Mouse (Mus musculus) intestine, embryonic 15.5 days (tissue): ENCODE results near the gene Syt3. TPM values are rescaled to one million over a fixed set of nuclear protein-coding genes. Genes with fewer than 3 reads are reported as not detected.

Experiments used
- ATAC-seq: fragments of 200-750 bp; cut with Nextera tagmentation; 2 replicates; pipeline ENCODE4 v1.8.0; 2017; ENCODE audit warnings: moderate TSS enrichment, moderate library complexity
- H3K27ac ChIP-seq: fragments of 300-500 bp; sonication (generic); 2 replicates; pipeline ENCODE4 v1.5.1; 2015; ENCODE audit warnings: mild to moderate bottlenecking, inconsistent platforms
- H3K27me3 ChIP-seq: fragments of 300-500 bp; sonication (generic); replicated peaks from 2 replicates; pipeline ENCODE4 v1.6.1; 2015; ENCODE audit warnings: inconsistent platforms
- H3K36me3 ChIP-seq: fragments of 300-500 bp; sonication (generic); 2 replicates; pipeline ENCODE4 v1.6.1; 2015; ENCODE audit warnings: inconsistent platforms
- H3K4me1 ChIP-seq: fragments of 300-500 bp; sonication (generic); replicated peaks from 2 replicates; pipeline ENCODE4 v1.6.1; 2015; ENCODE audit warnings: inconsistent platforms
- H3K4me2 ChIP-seq: fragments of 300-500 bp; sonication (generic); replicated peaks from 2 replicates; pipeline ENCODE4 v1.6.1; 2015; ENCODE audit warnings: mild to moderate bottlenecking, inconsistent platforms
- H3K4me3 ChIP-seq: fragments of 300-500 bp; sonication (generic); replicated peaks from 2 replicates; pipeline ENCODE4 v1.5.1; 2015; ENCODE audit warnings: inconsistent platforms
- H3K9ac ChIP-seq: fragments of 300-500 bp; sonication (generic); 2 replicates; pipeline ENCODE4 v1.6.1; 2015; ENCODE audit warnings: inconsistent platforms
- H3K9me3 ChIP-seq: fragments of 300-500 bp; sonication (generic); 2 replicates; pipeline ENCODE4 v1.6.1; 2016; ENCODE audit warnings: inconsistent platforms
- WGBS: fragments of 180-500 bp; shearing (Covaris S2); methylation state at CpG from one replicate; pipeline ENCODE4 v1.1.7; 2015; 5-methylcytosine and 5-hydroxymethylcytosine counted together
- polyA plus RNA-seq: library from polyadenylated mRNA; unstranded; fragments of >200 nt; fragmentation: Nextera tagmentation; extraction: Ambion mirVana; gene quantifications from 2 replicates; pipeline ENCODE4 v1.2.1, GENCODE M21; 2015

Syt3 gene
- polyA plus RNA-seq, 1 experiment from 2014 or later: 1.9 TPM

DNA sequence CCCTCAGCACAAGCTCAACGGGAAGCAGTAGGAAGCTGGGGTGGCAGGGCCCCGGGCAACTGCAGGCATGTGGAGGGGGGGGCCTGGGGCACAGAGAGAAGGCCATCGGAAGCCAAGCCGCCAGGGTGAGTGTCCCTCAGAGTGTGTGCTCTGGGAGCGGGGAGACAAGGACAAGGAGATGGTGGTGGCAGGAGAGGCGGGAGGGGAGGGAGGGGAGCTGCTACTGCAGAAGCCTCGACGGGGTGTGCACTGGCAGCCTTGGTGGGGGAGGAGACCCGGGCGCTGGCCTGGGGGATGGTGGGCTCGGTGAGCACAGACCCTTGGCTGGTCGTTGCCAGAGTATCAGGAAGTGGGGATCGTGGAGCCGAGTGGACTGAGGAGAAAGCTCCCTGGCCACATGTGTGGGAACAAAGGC is 58.5 kb downstream of the Syt3 start:
- no peaks in the 10 kb centered on the region for H3K9me3 ChIP-seq
- under 1% methylated on average over 14 of the region's 14 CpGs for WGBS
- ATAC-seq: no peak
- no peaks in the 10 kb centered on the region for H3K36me3 ChIP-seq
- peak overlapping the region; percentile 26 for H3K4me3 ChIP-seq
- peak overlapping the region; percentile 38 for H3K4me2 ChIP-seq
- H3K9ac ChIP-seq: peak overlapping the region; percentile 23; the same call in 1 of the 2 replicates
- H3K4me1 ChIP-seq: 0 out of 2 replicates have a peak, but pooled peaks cover 3% of the 10 kb centered on the region
- peak overlapping the region; percentile 40; the same call in 1 of the 2 replicates for H3K27ac ChIP-seq
- H3K27me3 ChIP-seq: peaks cover 86% of the 10 kb centered on the region

DNA sequence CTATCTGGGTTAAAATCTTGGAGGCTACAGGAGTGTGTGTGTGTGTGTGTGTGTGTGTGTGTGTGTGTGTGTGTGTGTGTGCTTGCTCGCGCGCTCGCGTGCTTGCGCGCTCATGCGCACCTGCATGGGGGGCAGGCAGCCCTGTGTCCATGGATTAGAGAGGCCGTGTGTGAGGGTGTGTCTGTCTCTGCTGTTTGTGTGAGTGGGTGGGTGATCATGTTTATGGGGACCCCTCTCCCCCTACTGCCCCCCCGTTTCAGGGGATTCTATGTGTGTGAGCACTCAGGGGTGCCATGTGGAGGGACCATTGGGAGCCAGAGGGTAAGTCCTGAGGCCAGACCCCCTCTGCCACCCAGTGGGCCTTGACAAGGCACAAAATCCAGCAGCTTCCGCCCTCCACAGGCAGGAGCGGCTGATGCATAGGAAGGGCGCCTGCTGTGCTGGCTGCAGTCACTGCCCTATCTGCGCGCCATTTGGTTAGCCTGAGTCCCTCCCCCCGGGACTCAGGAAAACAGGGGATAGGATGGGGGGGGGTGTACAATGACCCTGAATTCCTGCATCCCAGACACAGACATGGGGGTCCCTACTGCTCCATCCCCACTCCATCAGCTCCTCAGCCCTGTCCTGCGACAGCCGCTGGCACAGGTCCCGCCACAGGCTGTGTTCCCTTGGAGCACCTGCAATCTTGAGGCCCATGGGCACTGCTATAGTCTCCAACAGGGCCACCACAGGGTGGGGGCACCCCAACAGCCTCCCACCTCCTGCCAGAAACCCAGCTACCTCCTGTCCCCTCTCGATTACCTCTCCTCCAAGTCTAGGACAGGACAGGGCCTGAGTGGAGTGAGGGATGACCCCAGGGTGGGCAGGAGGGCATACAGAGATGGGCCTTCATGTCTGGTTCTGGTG is 59.6 kb downstream of the Syt3 start:
- Histone ChIP-seq H3K27me3 (peaks cover 84% of the 10 kb centered on the region), H3K4me1 (0 out of 2 replicates have a peak, but pooled peaks cover 3% of the 10 kb centered on the region), H3K4me3 (peak overlapping the region; percentile 26; the same call in 1 of the 2 replicates), H3K36me3 (no peaks in the 10 kb centered on the region), H3K9me3 (no peaks in the 10 kb centered on the region), H3K9ac (no peak overlapping the region), H3K27ac (no peak overlapping the region), H3K4me2 (peak overlapping the region; percentile 38)
- 5% methylated on average over 20 of the region's 20 CpGs for WGBS
- 0 out of 2 replicates have a peak, but pooled peaks have one; percentile 46 for ATAC-seq

DNA sequence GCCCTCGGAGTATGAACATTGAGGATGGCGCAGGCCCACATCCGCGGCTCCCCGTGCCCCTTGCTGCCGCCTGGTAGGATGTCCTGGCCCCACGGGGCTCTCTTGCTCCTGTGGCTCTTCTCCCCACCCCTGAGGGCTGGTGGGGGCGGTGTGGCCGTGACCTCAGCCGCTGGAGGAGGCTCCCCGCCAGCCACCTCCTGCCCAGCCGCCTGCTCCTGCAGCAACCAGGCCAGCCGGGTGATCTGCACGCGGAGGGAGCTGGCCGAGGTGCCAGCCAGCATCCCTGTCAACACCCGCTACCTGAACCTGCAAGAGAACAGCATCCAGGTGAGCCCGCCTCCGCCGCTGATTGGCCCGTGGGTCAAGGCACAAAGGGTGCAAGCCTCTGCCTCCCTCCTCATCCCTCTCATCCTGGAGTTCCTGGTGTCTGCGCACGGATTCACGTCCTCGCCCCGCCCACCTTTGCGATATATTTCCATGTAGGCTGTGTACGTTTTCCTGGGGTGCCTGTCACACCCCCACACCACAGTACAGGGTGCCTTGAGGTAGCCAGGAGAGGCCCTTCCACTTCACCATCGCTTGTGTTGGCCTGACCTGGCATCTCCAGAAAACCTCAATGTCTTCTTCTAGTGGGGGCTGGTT is 61.1 kb downstream of the Syt3 start:
- Histone ChIP-seq H3K9me3 (no peaks in the 10 kb centered on the region), H3K4me2 (0 out of 2 replicates have a peak overlapping the region, but pooled peaks have one; percentile 0), H3K27ac (no peak overlapping the region), H3K4me3 (no peak overlapping the region), H3K27me3 (peaks cover 77% of the 10 kb centered on the region), H3K36me3 (no peaks in the 10 kb centered on the region), H3K9ac (no peak overlapping the region), H3K4me1 (0 out of 2 replicates have a peak, but pooled peaks cover 3% of the 10 kb centered on the region)
- 11% methylated on average over 29 of the region's 29 CpGs for WGBS
- no peak for ATAC-seq

DNA sequence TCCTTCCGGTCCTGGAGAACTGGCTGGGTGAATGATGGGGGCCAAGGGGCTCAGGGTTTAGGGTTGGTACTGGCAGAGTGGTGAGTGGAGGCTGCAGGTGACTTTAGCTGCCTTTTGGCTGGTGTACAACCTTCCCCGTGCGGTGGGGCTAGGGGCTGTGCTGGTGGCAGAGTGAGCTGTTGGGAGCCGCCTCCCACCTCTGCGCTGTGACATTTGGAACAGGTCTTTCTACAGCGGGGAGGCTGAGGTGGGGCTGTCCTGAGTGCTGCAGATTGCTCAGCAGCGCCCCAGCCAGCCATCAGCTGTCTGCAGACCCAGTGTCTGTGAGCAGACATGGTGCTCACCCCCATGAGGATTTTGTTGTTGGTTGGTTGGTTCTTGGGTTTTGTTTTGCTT is 61.6 kb downstream of the Syt3 start:
- 13% methylated on average over 7 of the region's 7 CpGs for whole genome bisulfite sequencing
- Histone ChIP-seq H3K36me3 (no peaks in the 10 kb centered on the region), H3K4me1 (0 out of 2 replicates have a peak, but pooled peaks cover 3% of the 10 kb centered on the region), H3K27me3 (peaks cover 71% of the 10 kb centered on the region), H3K9me3 (no peaks in the 10 kb centered on the region), H3K4me2 (no peak overlapping the region), H3K27ac (no peak overlapping the region), H3K9ac (no peak overlapping the region), H3K4me3 (no peak overlapping the region)
- no peak for ATAC-seq

DNA sequence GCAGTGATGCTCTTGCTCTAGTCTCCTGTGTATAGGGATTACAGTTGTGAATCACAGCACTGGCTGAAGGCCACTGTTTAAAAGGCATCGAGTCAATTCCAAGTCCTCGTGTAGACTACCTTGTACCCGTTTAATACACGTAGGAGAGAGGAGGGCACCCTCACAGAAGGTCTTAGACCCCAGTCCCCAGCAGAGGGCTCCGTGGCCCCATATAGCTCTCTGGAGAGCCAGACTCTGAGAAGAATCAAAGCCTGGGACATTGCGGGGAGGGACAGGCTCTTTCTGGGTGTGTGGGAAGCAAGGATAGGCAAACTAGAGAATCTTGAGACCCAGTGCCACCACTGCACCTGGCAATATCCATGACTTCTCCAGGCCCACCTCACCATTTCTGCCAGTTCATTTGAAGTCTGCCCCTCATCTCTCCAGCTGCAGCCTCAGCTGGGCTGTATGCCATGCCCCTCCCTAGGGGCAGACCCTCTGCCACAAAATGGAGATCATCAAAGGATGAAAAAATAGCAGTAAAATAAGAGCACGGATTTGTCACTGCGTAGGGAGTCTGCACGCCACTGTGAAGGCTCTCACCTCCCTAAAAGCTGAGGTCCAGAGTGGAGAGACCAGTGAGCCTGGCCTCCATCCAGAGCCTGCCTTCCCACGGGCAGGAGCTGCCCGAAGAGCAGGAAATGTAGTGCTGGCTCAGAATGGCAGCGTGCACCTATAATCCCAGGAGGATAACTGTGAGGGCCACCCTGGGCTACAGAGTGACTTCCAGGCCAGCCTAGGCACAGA is 62.4 kb downstream of the Syt3 start:
- H3K36me3 ChIP-seq: no peaks in the 10 kb centered on the region
- H3K27me3 ChIP-seq: peaks cover 65% of the 10 kb centered on the region
- no peak overlapping the region for H3K4me2 ChIP-seq
- ATAC-seq: no peak
- H3K9me3 ChIP-seq: no peaks in the 10 kb centered on the region
- H3K9ac ChIP-seq: no peak overlapping the region
- H3K27ac ChIP-seq: no peak overlapping the region
- H3K4me1 ChIP-seq: 0 out of 2 replicates have a peak, but pooled peaks cover 3% of the 10 kb centered on the region
- H3K4me3 ChIP-seq: no peak overlapping the region
- WGBS: 43% methylated on average over 12 of the region's 12 CpGs

Other genes with a start within 250 kb of the Syt3 start
- 0.11 TPM in 1 of 2 replicates, not detected in the other for gene Klk1b16, start 247.3 kb upstream of the Syt3 start, polyA plus RNA-seq
- 0.52 TPM in 1 of 2 replicates, not detected in the other for gene Klk1b24, start 195.9 kb upstream of the Syt3 start, polyA plus RNA-seq
- 0.38 and 0.51 TPM in 2 replicates for gene Klk1b3, start 185.9 kb upstream of the Syt3 start, polyA plus RNA-seq
- not detected in 2 replicates for gene Klk1b4, start 176.7 kb upstream of the Syt3 start, polyA plus RNA-seq
- gene Klk1b5, start 168.2 kb upstream of the Syt3 start, polyA plus RNA-seq: not detected in 2 replicates
- gene Klk1, start 158.7 kb upstream of the Syt3 start, polyA plus RNA-seq: 13.1 and 30.8 TPM in 2 replicates
- not detected in 2 replicates for gene Gm36864, start 147.9 kb upstream of the Syt3 start, polyA plus RNA-seq
- 1.3 and 1.6 TPM in 2 replicates for gene 1700028J19Rik, start 137.4 kb upstream of the Syt3 start, polyA plus RNA-seq
- gene 2410002F23Rik, start 137.4 kb upstream of the Syt3 start, polyA plus RNA-seq: 124 and 127 TPM in 2 replicates
- gene Acp4, start 126.7 kb upstream of the Syt3 start, polyA plus RNA-seq: not detected in 2 replicates
- not detected in 2 replicates for gene Gm15517, start 122.7 kb upstream of the Syt3 start, polyA plus RNA-seq
- gene Clec11a, start 77.2 kb upstream of the Syt3 start, polyA plus RNA-seq: 7.2 and 8.0 TPM in 2 replicates
- 1.7 and 1.9 TPM in 2 replicates for gene Shank1, start 73.8 kb upstream of the Syt3 start, polyA plus RNA-seq
- 0.48 and 0.99 TPM in 2 replicates for gene 1700008O03Rik, start 1.7 kb downstream of the Syt3 start, polyA plus RNA-seq
- 0.82 and 0.86 TPM in 2 replicates for gene Lrrc4b, start 44.9 kb downstream of the Syt3 start, polyA plus RNA-seq
- 0.70 and 1.2 TPM in 2 replicates for gene Aspdh, start 81.3 kb downstream of the Syt3 start, polyA plus RNA-seq
- gene Josd2, start 83.9 kb downstream of the Syt3 start, polyA plus RNA-seq: 76.0 and 87.3 TPM in 2 replicates
- gene Emc10, start 112.4 kb downstream of the Syt3 start, polyA plus RNA-seq: 97.0 and 102 TPM in 2 replicates
- 6.5 and 9.2 TPM in 2 replicates for gene Fam71e1, start 112.5 kb downstream of the Syt3 start, polyA plus RNA-seq
- gene Mybpc2, start 140.6 kb downstream of the Syt3 start, polyA plus RNA-seq: 0.14 and 0.36 TPM in 2 replicates
- 0.25 and 0.43 TPM in 2 replicates for gene Spib, start 148.0 kb downstream of the Syt3 start, polyA plus RNA-seq
- gene Pold1, start 164.7 kb downstream of the Syt3 start, polyA plus RNA-seq: 72.0 and 76.0 TPM in 2 replicates
- gene Nr1h2, start 169.8 kb downstream of the Syt3 start, polyA plus RNA-seq: 66.3 and 69.5 TPM in 2 replicates
- 3.1 and 3.6 TPM in 2 replicates for gene Napsa, start 188.3 kb downstream of the Syt3 start, polyA plus RNA-seq
- gene Kcnc3, start 206.6 kb downstream of the Syt3 start, polyA plus RNA-seq: 0.27 and 0.36 TPM in 2 replicates